Mouse (Mus musculus): Measurements from ENCODE around the gene Rsl1d1. TPM values are rescaled to one million over a fixed set of nuclear protein-coding genes. Genes with fewer than 3 reads are reported as not detected.
"Not testable (repeated sequence)": the region's sequence is repeated elsewhere in the genome, so short reads cannot be mapped to it uniquely, and the experiment has no call there.

Gene Rsl1d1
- polyA plus RNA-seq, 1 experiment, result 4.5 TPM

DNA sequence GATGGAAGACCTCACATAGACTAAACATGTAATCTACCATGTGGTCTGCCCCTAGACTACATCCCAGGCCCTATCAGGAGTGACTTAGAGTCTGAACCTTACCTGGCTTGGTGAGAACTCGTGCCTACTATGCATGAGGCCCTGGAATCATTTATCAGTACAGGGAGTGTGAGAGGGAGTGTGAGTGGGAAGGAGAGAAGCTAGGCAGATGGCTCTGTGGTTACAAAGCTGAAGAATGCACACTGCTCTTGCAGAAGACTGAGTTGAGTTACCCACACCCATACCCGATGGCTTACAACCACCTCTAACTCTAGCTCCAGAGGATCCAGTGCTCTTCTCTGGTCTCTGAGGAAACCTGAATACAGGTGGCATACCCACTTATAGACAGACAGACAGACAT lies 36.7 kb downstream of the Rsl1d1 start:
- no peak overlapping the region for H3K27ac ChIP-seq (ENCODE audit: insufficient read depth, low read length)
- TF ChIP-seq POLR2A (IDR thresholded peaks at IDR 0.05; ENCODE audit: low read depth, low read length) (no peak), CTCF (IDR thresholded peaks at IDR 0.05; ENCODE audit: extremely low read depth, insufficient read depth, insufficient read length, insufficient replicate concordance) (no peak)
- 71% methylated on average over 2 of the region's 2 CpGs for WGBS
- H3K4me1 ChIP-seq (ENCODE audit: control insufficient read depth, insufficient read depth, insufficient read length), result no peaks in the 10 kb centered on the region; the same call in 1 of the 2 replicates
- H3K27me3 ChIP-seq (ENCODE audit: control insufficient read depth, insufficient read depth, low read length), result no peaks in the 10 kb centered on the region
- DNase-seq (ENCODE audit: low read depth in 1 of 2, low spot score in 2 of 2), result no peak
- no peak overlapping the region for H3K4me3 ChIP-seq (ENCODE audit: extremely low read depth, insufficient read depth, insufficient read length)
- peaks cover 11% of the 10 kb centered on the region for H3K36me3 ChIP-seq (ENCODE audit: control insufficient read depth, insufficient read depth, low read length)

DNA sequence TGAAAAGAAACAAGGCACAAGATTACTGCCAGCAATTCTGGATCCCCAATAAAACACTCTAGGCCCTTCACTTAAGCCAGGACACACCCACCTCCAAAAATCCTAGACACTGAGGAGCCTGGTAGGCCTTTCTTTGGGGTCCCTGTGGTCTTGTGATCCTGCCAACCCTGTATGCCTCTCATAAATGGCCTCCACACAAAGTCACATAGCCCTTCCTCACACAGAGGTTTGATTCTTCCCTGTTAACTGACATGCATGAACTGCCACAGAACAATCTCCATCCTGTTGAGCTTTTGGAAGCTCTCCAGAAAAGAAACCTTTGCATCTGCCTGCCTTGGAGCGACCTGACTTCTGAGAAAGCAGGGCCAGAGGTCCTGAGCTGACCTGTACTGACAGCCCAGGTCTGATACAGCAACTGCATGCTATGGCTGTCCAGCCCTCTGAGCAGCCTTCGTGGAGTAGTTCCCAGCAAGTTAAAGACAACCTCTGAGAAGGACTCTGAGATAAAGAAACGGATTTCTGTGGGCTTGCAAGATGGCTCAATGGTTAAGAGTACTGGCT lies 38.4 kb downstream of the Rsl1d1 start:
- no peaks in the 10 kb centered on the region; the same call in 1 of the 2 replicates for H3K4me1 ChIP-seq (ENCODE audit: control insufficient read depth, insufficient read depth, insufficient read length)

GRCm38 (mm10) chr16:11157721-11158120 lies 45.4 kb downstream of the Rsl1d1 start:
- H3K36me3 ChIP-seq (ENCODE audit: control insufficient read depth, insufficient read depth, low read length), result peaks cover 32% of the 10 kb centered on the region
- H3K4me1 ChIP-seq (ENCODE audit: control insufficient read depth, insufficient read depth, insufficient read length); H3K27me3 ChIP-seq (ENCODE audit: control insufficient read depth, insufficient read depth, low read length); H3K27ac ChIP-seq (ENCODE audit: insufficient read depth, low read length); H3K4me3 ChIP-seq (ENCODE audit: extremely low read depth, insufficient read depth, insufficient read length): not testable (repeated sequence)
- WGBS, result 8% methylated on average over 2 of the region's 3 CpGs
- peak; percentile 24 to 65 for DNase-seq (ENCODE audit: low read depth in 1 of 2, low spot score in 2 of 2)

More for the DNA sequence above, 38.4 kb downstream of the Rsl1d1 start:
- H3K4me3 ChIP-seq (ENCODE audit: extremely low read depth, insufficient read depth, insufficient read length), result no peak overlapping the region
- TF ChIP-seq CTCF (IDR thresholded peaks at IDR 0.05; ENCODE audit: extremely low read depth, insufficient read depth, insufficient read length, insufficient replicate concordance) (no peak), POLR2A (IDR thresholded peaks at IDR 0.05; ENCODE audit: low read depth, low read length) (no peak)
- no peaks in the 10 kb centered on the region for H3K27me3 ChIP-seq (ENCODE audit: control insufficient read depth, insufficient read depth, low read length)
- H3K27ac ChIP-seq (ENCODE audit: insufficient read depth, low read length), result no peak overlapping the region
- 74% methylated on average over 3 of the region's 3 CpGs for WGBS
- H3K36me3 ChIP-seq (ENCODE audit: control insufficient read depth, insufficient read depth, low read length), result peaks cover 14% of the 10 kb centered on the region
- DNase-seq (ENCODE audit: low read depth in 1 of 2, low spot score in 2 of 2), result no peak

DNA sequence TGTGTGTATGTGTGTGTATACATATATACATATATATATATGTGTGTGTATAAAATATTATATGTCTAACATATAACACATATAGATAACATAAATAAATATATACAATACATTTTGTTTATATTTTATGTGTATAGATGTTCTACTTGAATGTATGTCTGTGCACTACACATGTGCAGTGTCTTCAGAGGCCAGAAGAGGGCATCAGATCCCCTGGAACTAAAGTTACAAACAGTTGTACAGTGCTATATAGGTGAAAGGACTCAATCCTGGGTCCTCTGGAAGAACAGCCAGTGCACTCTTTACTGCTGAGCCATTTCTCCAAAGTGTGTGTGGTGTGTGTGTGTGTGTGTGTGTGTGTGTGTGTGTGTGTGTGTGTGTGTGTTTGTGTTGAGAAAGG lies 48.6 kb downstream of the Rsl1d1 start:
- Histone ChIP-seq H3K27me3 (ENCODE audit: control insufficient read depth, insufficient read depth, low read length) (no peaks in the 10 kb centered on the region), H3K4me1 (ENCODE audit: control insufficient read depth, insufficient read depth, insufficient read length) (no peaks in the 10 kb centered on the region; the same call in 1 of the 2 replicates), H3K27ac (ENCODE audit: insufficient read depth, low read length) (no peak overlapping the region), H3K36me3 (ENCODE audit: control insufficient read depth, insufficient read depth, low read length) (peaks cover 32% of the 10 kb centered on the region), H3K4me3 (ENCODE audit: extremely low read depth, insufficient read depth, insufficient read length) (no peak overlapping the region)
- TF ChIP-seq CTCF (IDR thresholded peaks at IDR 0.05; ENCODE audit: extremely low read depth, insufficient read depth, insufficient read length, insufficient replicate concordance), result no peak
- TF ChIP-seq POLR2A (IDR thresholded peaks at IDR 0.05; ENCODE audit: low read depth, low read length), result no peak
- DNase-seq (ENCODE audit: low read depth in 1 of 2, low spot score in 2 of 2), result no peak

DNA sequence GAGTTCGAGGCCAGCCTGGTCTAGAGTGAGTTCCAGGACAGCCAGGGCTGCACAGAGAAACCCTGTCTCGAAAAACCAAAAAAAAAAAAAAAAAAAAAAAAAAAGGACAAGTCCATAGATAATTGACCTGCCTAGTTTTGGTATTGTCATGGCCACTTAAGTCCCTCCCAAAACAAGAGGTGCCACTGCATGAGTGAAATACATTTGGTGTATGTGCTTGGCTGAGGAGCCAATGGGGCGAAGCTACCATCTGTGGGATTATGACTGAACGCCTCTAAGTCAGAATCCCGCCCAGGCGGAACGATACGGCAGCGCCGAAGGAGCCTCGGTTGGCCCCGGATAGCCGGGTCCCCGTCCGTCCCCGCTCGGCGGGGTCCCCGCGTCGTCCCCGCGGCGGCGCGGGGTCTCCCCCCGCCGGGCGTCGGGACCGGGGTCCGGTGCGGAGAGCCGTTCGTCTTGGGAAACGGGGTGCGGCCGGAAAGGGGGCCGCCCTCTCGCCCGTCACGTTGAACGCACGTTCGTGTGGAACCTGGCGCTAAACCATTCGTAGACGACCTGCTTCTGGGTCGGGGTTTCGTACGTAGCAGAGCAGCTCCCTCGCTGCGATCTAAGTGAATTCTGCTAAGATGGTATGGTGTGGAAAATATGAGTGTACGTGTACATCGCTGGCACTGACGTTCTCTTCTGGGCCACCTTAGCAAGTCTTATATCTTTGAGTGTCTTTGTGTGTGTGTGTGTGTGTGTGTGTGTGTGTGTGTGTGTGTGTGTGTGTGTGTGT lies 59.2 kb downstream of the Rsl1d1 start:
- not testable (repeated sequence) for H3K27ac ChIP-seq (ENCODE audit: insufficient read depth, low read length); H3K4me1 ChIP-seq (ENCODE audit: control insufficient read depth, insufficient read depth, insufficient read length); H3K4me3 ChIP-seq (ENCODE audit: extremely low read depth, insufficient read depth, insufficient read length); H3K27me3 ChIP-seq (ENCODE audit: control insufficient read depth, insufficient read depth, low read length)
- H3K36me3 ChIP-seq (ENCODE audit: control insufficient read depth, insufficient read depth, low read length), result peaks cover 39% of the 10 kb centered on the region
- peak in 1 of 2 experiments; percentile 98 for DNase-seq (ENCODE audit: low read depth in 1 of 2, low spot score in 2 of 2)
- 31% methylated on average over 56 of the region's 56 CpGs for WGBS

Other genes starting within 250 kb of the Rsl1d1 start
- gene Snn, start 142.4 kb downstream of the Rsl1d1 start, polyA plus RNA-seq (2012; rRNA removed), result 129 and 155 TPM in 2 replicates
- gene Litaf, start 137.2 kb downstream of the Rsl1d1 start, polyA plus RNA-seq (2012; rRNA removed), result 115 and 171 TPM in 2 replicates
- 28.6 and 42.5 TPM in 2 replicates for gene Txndc11, start 68.7 kb downstream of the Rsl1d1 start, polyA plus RNA-seq (2012; rRNA removed)
- gene Zc3h7a, start 26.9 kb downstream of the Rsl1d1 start, polyA plus RNA-seq (2012; rRNA removed), result 43.0 and 46.0 TPM in 2 replicates
- 26.2 and 38.3 TPM in 2 replicates for gene Gspt1, start 51.0 kb upstream of the Rsl1d1 start, polyA plus RNA-seq (2012; rRNA removed)
- gene Tnfrsf17, start 110.5 kb upstream of the Rsl1d1 start, polyA plus RNA-seq (2012; rRNA removed), result 4.0 and 4.6 TPM in 2 replicates
- gene Snx29, start 119.6 kb upstream of the Rsl1d1 start, polyA plus RNA-seq (2012; rRNA removed), result 13.6 and 14.3 TPM in 2 replicates